Mouse (Mus musculus) gonadal fat pad, adult 2 months (tissue): ENCODE measurements at regions not wholly inside any gene's neighbourhood (a gene's known extent, or its start where the extent isn't known, plus 50 kb on each side); places are given as distances from the start of the nearest gene placed in this dataset.

Experiments used
- DNase-seq: peaks from one replicate; pipeline ENCODE4 v3.0.0-alpha.2; 2012; ENCODE audit warnings: low read depth

- no peak for DNase-seq
Measured at GRCm38 (mm10) chr12:26143411-26143810, 271.6 kb downstream of the Rnf144a start.

GRCm38 (mm10) chr12:26130811-26131210 lies 284.2 kb downstream of the Rnf144a start:
- DNase-seq: no peak

GRCm38 (mm10) chr12:26130011-26130410 lies 285.0 kb downstream of the Rnf144a start:
- DNase-seq: no peak

GRCm38 (mm10) chr12:26129511-26129910 lies 285.5 kb downstream of the Rnf144a start:
- DNase-seq: no peak

- DNase-seq: no peak
Measured at GRCm38 (mm10) chr12:26128851-26129250, 286.2 kb downstream of the Rnf144a start.

- DNase-seq: no peak
Measured at GRCm38 (mm10) chr12:26126260-26126659, 288.8 kb downstream of the Rnf144a start.

- no peak for DNase-seq
Measured at GRCm38 (mm10) chr12:26124211-26124610, 290.8 kb downstream of the Rnf144a start.

GRCm38 (mm10) chr12:26115339-26115912 lies 299.6 kb downstream of the Rnf144a start:
- DNase-seq: no peak

GRCm38 (mm10) chr12:26112166-26113019 lies 302.7 kb downstream of the Rnf144a start:
- no peak for DNase-seq

GRCm38 (mm10) chr12:26109866-26110265 lies 305.2 kb downstream of the Rnf144a start:
- DNase-seq: no peak

- DNase-seq: no peak
Measured at GRCm38 (mm10) chr12:26104372-26104771, 310.7 kb downstream of the Rnf144a start.

- no peak for DNase-seq
Measured at GRCm38 (mm10) chr12:26102384-26102783, 312.7 kb downstream of the Rnf144a start.

- DNase-seq: no peak
Measured at GRCm38 (mm10) chr12:26100140-26100539, 314.9 kb downstream of the Rnf144a start.

- no peak for DNase-seq
Measured at GRCm38 (mm10) chr12:26099176-26099575, 315.9 kb downstream of the Rnf144a start.

- no peak for DNase-seq
Measured at GRCm38 (mm10) chr12:26092311-26092710, 322.7 kb downstream of the Rnf144a start.

- no peak for DNase-seq
Measured at GRCm38 (mm10) chr12:26091865-26092264, 323.2 kb downstream of the Rnf144a start.

GRCm38 (mm10) chr12:26088389-26088788 lies 326.7 kb downstream of the Rnf144a start:
- DNase-seq: no peak

- DNase-seq: no peak
Measured at GRCm38 (mm10) chr12:26086923-26087322, 328.1 kb downstream of the Rnf144a start.

- DNase-seq: no peak
Measured at GRCm38 (mm10) chr12:26086414-26086813, 328.6 kb downstream of the Rnf144a start.

- no peak for DNase-seq
Measured at GRCm38 (mm10) chr12:26079061-26079625, 335.9 kb downstream of the Rnf144a start.

GRCm38 (mm10) chr12:26075638-26076254 lies 339.3 kb downstream of the Rnf144a start:
- DNase-seq: no peak

- no peak for DNase-seq
Measured at GRCm38 (mm10) chr12:26072180-26072579, 342.9 kb downstream of the Rnf144a start.

GRCm38 (mm10) chr12:26071610-26072009 lies 343.4 kb downstream of the Rnf144a start:
- no peak for DNase-seq
